In the genomic region with DNA sequence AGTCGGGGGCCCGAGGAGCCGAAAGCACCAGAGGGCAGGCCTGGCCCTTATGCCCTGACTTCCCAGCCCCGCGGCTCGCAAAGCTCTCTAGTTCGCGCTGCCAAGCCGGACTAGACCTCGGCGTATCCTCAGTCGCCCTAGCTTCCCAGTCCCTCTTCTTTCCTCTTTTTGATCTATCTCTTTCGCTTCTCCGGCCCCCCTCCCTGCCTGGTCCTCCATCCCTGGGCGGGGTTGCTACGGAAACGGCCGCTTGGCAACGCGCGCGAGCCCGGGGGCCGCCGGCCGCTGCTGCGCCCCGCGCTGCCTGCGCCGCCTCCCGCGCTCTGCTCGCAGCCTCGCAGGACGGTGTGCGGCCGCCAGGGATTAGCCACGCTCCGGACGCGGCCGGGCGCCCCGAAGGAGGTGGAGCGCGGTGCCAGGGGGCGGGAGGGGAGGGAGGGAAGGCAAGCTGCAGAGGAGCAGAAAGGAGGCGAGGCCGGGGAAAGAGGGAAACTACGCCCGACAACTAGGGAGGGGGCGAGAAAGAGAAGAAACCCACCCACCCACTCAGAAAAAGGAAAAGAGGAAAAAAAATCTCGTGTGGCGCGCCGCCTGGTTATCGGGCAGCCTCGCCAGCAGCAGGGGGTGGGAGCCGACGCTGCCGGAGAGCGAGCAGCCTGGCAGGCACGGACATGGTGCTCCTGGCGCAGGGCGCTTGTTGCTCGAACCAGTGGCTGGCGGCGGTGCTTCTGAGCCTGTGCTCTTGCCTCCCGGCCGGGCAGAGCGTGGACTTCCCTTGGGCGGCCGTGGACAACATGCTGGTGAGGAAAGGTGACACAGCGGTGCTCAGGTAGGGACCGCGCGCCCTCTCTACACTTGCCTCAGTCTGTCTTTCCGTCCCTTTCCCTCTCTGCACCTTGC, we compare ENCODE assay signal across 9 mouse cellular contexts. TPM values are rescaled to one million over a fixed set of nuclear protein-coding genes. Genes with fewer than 3 reads are reported as not detected.
DNase-seq lines count a peak whose midpoint lies in the region; ATAC-seq lines count a peak whose summit lies in the region.
"Had no signal": no experiment of that assay in that cellular context is flagged by ENCODE, and none has a peak within 500 bp of the region (broad histone marks: within the 10 kb centered on the region; RNA-seq: fewer than 3 reads in every experiment).

A gene (plus strand): TSS at position 271 of the 900 bp plus-strand sequence.

- peak within 1 kb of the TSS; percentile 67 for H3K4me3 ChIP-seq in hindbrain, embryonic 10.5 days

- H3K36me3 ChIP-seq in hindbrain, embryonic 10.5 days: no peaks in the 10 kb centered on the region

- WGBS in hindbrain, embryonic 10.5 days: under 1% methylated on average over 79 of the region's 79 CpGs

- peaks cover 39% of the 10 kb centered on the region for H3K27me3 ChIP-seq in hindbrain, embryonic 10.5 days (ENCODE audit: insufficient read depth, poor library complexity, severe bottlenecking)

- peak within 1 kb of the TSS; percentile 91 for H3K27ac ChIP-seq in hindbrain, embryonic 10.5 days

- peak; percentile 39 for DNase-seq in WW6 (ENCODE audit: low read depth, low spot score)
- peak; percentile 88 to 92 for DNase-seq in cerebellum, postnatal 14 days
- peak; percentile 76 to 80 for DNase-seq in frontal cortex, postnatal 14 days (ENCODE audit: low spot score in 2 of 2)
- peak; percentile 85 for DNase-seq in hindbrain, embryonic 10.5 days (ENCODE audit: low spot score)
- DNase-seq in layer of hippocampus, postnatal 25 days (ENCODE audit: extremely low spot score in 1 of 2, low spot score in 1 of 2): peak; percentile 75 to 78
- peak; percentile 70 for DNase-seq in lung, postnatal 10 days
- DNase-seq in retina, embryonic 14.5 days (ENCODE audit: low spot score): peak; percentile 82

- H3K9me3 ChIP-seq in hindbrain, embryonic 10.5 days: no peaks in the 10 kb centered on the region

- H3K4me1 ChIP-seq in hindbrain, embryonic 10.5 days (replicated peaks): peaks cover 24% of the 10 kb centered on the region

- ATAC-seq in erythroblast, adult 5-6 weeks (replicated peaks; ENCODE audit: low FRiP score, poor library complexity, severe bottlenecking): no peak
- ATAC-seq: Patski had no signal

RNA-seq across cellular contexts. Expression of the gene that starts here (rescaled TPM):
- 4.0 and 4.7 TPM in 2 replicates for polyA plus RNA-seq in hindbrain, embryonic 10.5 days (2016; fragmentation: Nextera tagmentation; extraction: Ambion mirVana)
- total RNA-seq in layer of hippocampus, postnatal 25 days (2021): 100 to 1,000 TPM; 127 to 141 TPM
- total RNA-seq in erythroblast, adult 5-6 weeks (2015; ENCODE audit: low replicate concordance): not detected in 2 replicates
- 0.70 TPM in 1 of 2 replicates, not detected in the other for total RNA-seq in erythroblast, adult 5-6 weeks (2017; ENCODE audit: low replicate concordance)

Comparison
In these comparisons a context has a peak if more than half of its experiments do, and no peak if none do; other contexts are left out.
1. RNA of the gene that starts here (total RNA-seq): 127 to 141 TPM in layer of hippocampus, postnatal 25 days; 0.70 TPM in erythroblast, adult 5-6 weeks; every median in the first group is over 10 times any median in the second.
2. DNase-seq: peak in every context shown above with its lines; median percentile 90 in cerebellum, postnatal 14 days; 85 in hindbrain, embryonic 10.5 days; 82 in retina, embryonic 14.5 days; 78 in frontal cortex, postnatal 14 days; 76 in layer of hippocampus, postnatal 25 days; 70 in lung, postnatal 10 days; 39 in WW6.